Mouse (Mus musculus) right cerebral cortex, postnatal 36 days (tissue): ENCODE results near the gene Napb.

Experiments used
- DNase-seq, 2 experiments: peaks; one replicate each; pipeline ENCODE4 v3.0.0; 2022; ENCODE audit warnings: low spot score in 2 of 2, mixed read lengths in 1 of 2

Napb gene

GRCm38 (mm10) chr2:148687971-148688370 is 44.3 kb downstream of the Napb start:
- no peak for DNase-seq

- DNase-seq = no peak
These were observed 45.4 kb downstream of the Napb start for GRCm38 (mm10) chr2:148686862-148687261.

GRCm38 (mm10) chr2:148685709-148686108 is 46.6 kb downstream of the Napb start:
- no peak for DNase-seq

GRCm38 (mm10) chr2:148684972-148685371 is 47.3 kb downstream of the Napb start:
- DNase-seq = no peak

- DNase-seq = no peak
These were observed 49.2 kb downstream of the Napb start for GRCm38 (mm10) chr2:148683031-148683430.

GRCm38 (mm10) chr2:148681461-148681891 is 50.8 kb downstream of the Napb start:
- peak in 1 of 2 experiments; percentile 27 for DNase-seq

- peak; percentile 99 for DNase-seq
These were observed 51.4 kb downstream of the Napb start, which contains the start of gene Gzf1 for GRCm38 (mm10) chr2:148680775-148681291. Gzf1 (plus strand) TSS chr2:148681023.

- peak; percentile 40 to 56 for DNase-seq
These were observed 52.9 kb downstream of the Napb start for GRCm38 (mm10) chr2:148679346-148679745.

- peak; percentile 79 for DNase-seq
These were observed 54.5 kb downstream of the Napb start for GRCm38 (mm10) chr2:148677801-148678200.

GRCm38 (mm10) chr2:148672199-148673096 is 59.8 kb downstream of the Napb start, which contains the start of gene Nxt1:
Nxt1 (plus strand) TSS chr2:148672601.
- DNase-seq = peak; percentile 97 to 98

- DNase-seq = no peak
These were observed 68.8 kb downstream of the Napb start for GRCm38 (mm10) chr2:148663458-148663857.

GRCm38 (mm10) chr2:148654961-148655360 is 77.3 kb downstream of the Napb start:
- DNase-seq = peak; percentile 62 to 66

- DNase-seq = no peak
These were observed 81.5 kb downstream of the Napb start for GRCm38 (mm10) chr2:148650587-148651357.

- no peak for DNase-seq
These were observed 87.8 kb downstream of the Napb start for GRCm38 (mm10) chr2:148644421-148645000.
